Mouse (Mus musculus): ENCODE measurements around the gene Pon1. TPM values are rescaled to one million over a fixed set of nuclear protein-coding genes. Genes with fewer than 3 reads are reported as not detected.

Gene Pon1
- total RNA-seq, 2 experiments from 2014 or later = 0.39 to 0.47 TPM

- DNase-seq (ENCODE audit: low spot score) = no peak
Measured at GRCm38 (mm10) chr6:5136046-5136445, 57.7 kb downstream of the Pon1 start.

GRCm38 (mm10) chr6:5134986-5135385 is 58.8 kb downstream of the Pon1 start:
- DNase-seq (ENCODE audit: low spot score) = no peak

- DNase-seq (ENCODE audit: low spot score) = no peak
Measured at GRCm38 (mm10) chr6:5129364-5130093, 64.2 kb downstream of the Pon1 start.

- no peak for DNase-seq (ENCODE audit: low spot score)
Measured at GRCm38 (mm10) chr6:5120229-5120628, 73.5 kb downstream of the Pon1 start.

GRCm38 (mm10) chr6:5119181-5119910 is 74.4 kb downstream of the Pon1 start:
- DNase-seq (ENCODE audit: low spot score) = no peak

Other genes with a start within 250 kb of the Pon1 start
- 10 to 100 TPM; 35.3 to 37.3 TPM for gene Pon3, start 62.3 kb upstream of the Pon1 start, total RNA-seq (2021)
- gene Pon2, start 104.5 kb upstream of the Pon1 start, total RNA-seq (2021) = 10 to 100 TPM; 18.2 to 19.2 TPM
- 10 to 100 TPM; 13.7 to 15.2 TPM for gene Asb4, start 189.4 kb upstream of the Pon1 start, total RNA-seq (2021)

All from gastrocnemius, adult 18-20 months (tissue).